8 mouse cellular contexts compared by ENCODE assay signal in genomic region chr19:45541409-45542041, GRCm38 (mm10). TPM values are rescaled to one million over a fixed set of nuclear protein-coding genes. Genes with fewer than 3 reads are reported as not detected.
DNase-seq lines count a peak whose midpoint lies in the region; ATAC-seq and TF ChIP-seq lines count a peak whose summit lies in the region.

No protein-coding gene starts in this region.

- WGBS in kidney, adult 2 months, result 2% methylated on average over 56 of the region's 58 CpGs
- under 1% methylated on average over 52 of the region's 58 CpGs for WGBS in embryonic facial prominence, embryonic 10.5 days
- under 1% methylated on average over 36 of the region's 58 CpGs for WGBS in limb, embryonic 12.5 days
- under 1% methylated on average over 42 of the region's 58 CpGs for WGBS in neural tube, embryonic 11.5 days

- H3K9me3 ChIP-seq in embryonic facial prominence, embryonic 10.5 days, result no peaks in the 10 kb centered on the region
- H3K9me3 ChIP-seq in limb, embryonic 12.5 days, result no peaks in the 10 kb centered on the region
- no peaks in the 10 kb centered on the region for H3K9me3 ChIP-seq in neural tube, embryonic 11.5 days (ENCODE audit: control insufficient read depth, low read length)

- no peak overlapping the region for H3K27ac ChIP-seq in kidney, adult 2 months (ENCODE audit: insufficient read depth, low read depth, low read length)
- peak overlapping the region; percentile 70 for H3K27ac ChIP-seq in embryonic facial prominence, embryonic 10.5 days (replicated peaks)
- no peak overlapping the region for H3K27ac ChIP-seq in limb, embryonic 12.5 days
- peak overlapping the region; percentile 67; the same call in 1 of the 2 replicates for H3K27ac ChIP-seq in neural tube, embryonic 11.5 days (ENCODE audit: low read depth, low read length)

- TF ChIP-seq POLR2A in kidney, adult 2 months (IDR thresholded peaks at IDR 0.05; ENCODE audit: low read depth, low read length), result no peak

- no peaks in the 10 kb centered on the region for H3K27me3 ChIP-seq in kidney, adult 2 months (replicated peaks; ENCODE audit: control insufficient read depth, insufficient read depth, low read length)
- H3K27me3 ChIP-seq in embryonic facial prominence, embryonic 10.5 days (replicated peaks; ENCODE audit: low read depth, poor library complexity, severe bottlenecking), result peaks cover 83% of the 10 kb centered on the region
- peaks cover 77% of the 10 kb centered on the region for H3K27me3 ChIP-seq in limb, embryonic 12.5 days
- H3K27me3 ChIP-seq in neural tube, embryonic 11.5 days (ENCODE audit: control insufficient read depth, insufficient read depth, low read length), result peaks cover 52% of the 10 kb centered on the region

- H3K4me2 ChIP-seq in limb, embryonic 12.5 days, result peak overlapping the region; percentile 83
- H3K4me2 ChIP-seq in neural tube, embryonic 11.5 days (ENCODE audit: low read depth), result peak overlapping the region; percentile 58

- no peak; the same call in 1 of the 2 replicates for ATAC-seq in limb, embryonic 12.5 days (ENCODE audit: insufficient number of reproducible peaks, insufficient read depth, low FRiP score, low TSS enrichment, low read depth)
- ATAC-seq in neural tube, embryonic 11.5 days (ENCODE audit: insufficient read depth, low FRiP score, low TSS enrichment), result peak; percentile 62; the same call in 1 of the 2 replicates

- TF ChIP-seq CTCF in kidney, adult 2 months (conservative IDR thresholded peaks at IDR 0.05; ENCODE audit: insufficient read depth, insufficient read length, low read depth, low read length), result no peak

- H3K36me3 ChIP-seq in kidney, adult 2 months (ENCODE audit: control insufficient read depth, insufficient read depth, low read length), result no peaks in the 10 kb centered on the region
- H3K36me3 ChIP-seq in embryonic facial prominence, embryonic 10.5 days (replicated peaks), result no peaks in the 10 kb centered on the region
- no peaks in the 10 kb centered on the region for H3K36me3 ChIP-seq in limb, embryonic 12.5 days
- H3K36me3 ChIP-seq in neural tube, embryonic 11.5 days (ENCODE audit: control insufficient read depth, insufficient read depth, low read length), result no peaks in the 10 kb centered on the region

- H3K9ac ChIP-seq in limb, embryonic 12.5 days (replicated peaks), result peak overlapping the region; percentile 52; the same call in 1 of the 2 replicates
- H3K9ac ChIP-seq in neural tube, embryonic 11.5 days (ENCODE audit: low read length), result peak overlapping the region; percentile 48

- DNase-seq in kidney, adult 2 months, result peak; percentile 19
- no peak for DNase-seq in kidney, adult 9 months
- DNase-seq in Muller cell, postnatal 12 days (ENCODE audit: inconsistent ontology term), result peak; percentile 61
- DNase-seq in embryonic facial prominence, embryonic 10.5 days (ENCODE audit: low spot score), result peak; percentile 82
- peak; percentile 51 for DNase-seq in heart, postnatal 4 days
- DNase-seq in neural tube, embryonic 11.5 days (ENCODE audit: low spot score), result peak; percentile 83
- peak; percentile 49 to 66 for DNase-seq in thymus, postnatal 10 days (ENCODE audit: low spot score in 2 of 2)

- H3K4me1 ChIP-seq in kidney, adult 2 months (ENCODE audit: control insufficient read depth, insufficient read depth, low read length), result no peaks in the 10 kb centered on the region
- H3K4me1 ChIP-seq in embryonic facial prominence, embryonic 10.5 days, result peaks cover 32% of the 10 kb centered on the region
- H3K4me1 ChIP-seq in limb, embryonic 12.5 days (replicated peaks), result peaks cover 27% of the 10 kb centered on the region
- peaks cover 21% of the 10 kb centered on the region for H3K4me1 ChIP-seq in neural tube, embryonic 11.5 days (ENCODE audit: control insufficient read depth, insufficient read depth, low read length)

- H3K4me3 ChIP-seq in kidney, adult 2 months (ENCODE audit: insufficient read depth, low read depth, low read length), result peak overlapping the region; percentile 26; the same call in 1 of the 2 replicates
- H3K4me3 ChIP-seq in embryonic facial prominence, embryonic 10.5 days, result peak overlapping the region; percentile 60
- H3K4me3 ChIP-seq in limb, embryonic 12.5 days (replicated peaks), result peak overlapping the region; percentile 47
- peak overlapping the region; percentile 32 for H3K4me3 ChIP-seq in neural tube, embryonic 11.5 days (ENCODE audit: low read depth, low read length)

RNA-seq across cellular contexts. Expression of gene Poll, which starts 18.8 kb away (rescaled TPM):
- 12.6 and 13.3 TPM in 2 replicates for polyA plus RNA-seq in kidney, adult 2 months (2012; rRNA removed)
- 23.3 and 23.8 TPM in 2 replicates for polyA plus RNA-seq in embryonic facial prominence, embryonic 10.5 days (2016; fragmentation: Nextera tagmentation; extraction: Ambion mirVana)
- 1 to 10 TPM; 8.1 to 8.5 TPM for total RNA-seq in heart, postnatal 4 days (2021)
- 17.7 and 20.1 TPM in 2 replicates for polyA plus RNA-seq in limb, embryonic 12.5 days (2016; fragmentation: Nextera tagmentation; extraction: Ambion mirVana)
- 15.6 and 18.5 TPM in 2 replicates for polyA plus RNA-seq in neural tube, embryonic 11.5 days (2014; fragmentation: Nextera tagmentation; extraction: Ambion mirVana)

RNA-seq across cellular contexts. Expression of gene Gm17018, which starts 18.9 kb away (rescaled TPM):
- 10.9 and 16.3 TPM in 2 replicates for polyA plus RNA-seq in kidney, adult 2 months (2012; rRNA removed)
- polyA plus RNA-seq in embryonic facial prominence, embryonic 10.5 days (2016; fragmentation: Nextera tagmentation; extraction: Ambion mirVana), result 50.3 and 50.8 TPM in 2 replicates
- total RNA-seq in heart, postnatal 4 days (2021), result 10 to 100 TPM; 17.2 to 22.8 TPM
- polyA plus RNA-seq in limb, embryonic 12.5 days (2016; fragmentation: Nextera tagmentation; extraction: Ambion mirVana), result 50.5 and 53.7 TPM in 2 replicates
- 50.7 and 56.5 TPM in 2 replicates for polyA plus RNA-seq in neural tube, embryonic 11.5 days (2014; fragmentation: Nextera tagmentation; extraction: Ambion mirVana)

Comparison
In these comparisons a context has a peak if more than half of its experiments do, and no peak if none do; other contexts are left out.
1. H3K27ac ChIP-seq: peak in embryonic facial prominence, embryonic 10.5 days (single experiment) and neural tube, embryonic 11.5 days (single experiment); none in kidney, adult 2 months (single experiment) and limb, embryonic 12.5 days (single experiment).
2. Peak in every context shown above with its lines, with median percentiles within 50 percentile points of each other: H3K4me3 ChIP-seq.